Mouse (Mus musculus): ENCODE measurements at regions not wholly inside any gene's neighbourhood (a gene's known extent, or its start where the extent isn't known, plus 50 kb on each side); places are given as distances from the start of the nearest gene placed in this dataset.

- ATAC-seq, result no peak
These were observed 118.7 kb upstream of the Zfp217 start for GRCm38 (mm10) chr2:170266407-170267101.

GRCm38 (mm10) chr2:170263594-170263993 is 115.7 kb upstream of the Zfp217 start:
- Histone ChIP-seq H3K27me3 (ENCODE audit: control insufficient read depth, insufficient read depth, low read depth, low read length) (no peaks in the 10 kb centered on the region), H3K4me1 (ENCODE audit: control insufficient read depth, insufficient read depth, low read length) (peaks cover 17% of the 10 kb centered on the region), H3K9me3 (replicated peaks; ENCODE audit: control insufficient read depth, low read length, poor library complexity, severe bottlenecking) (no peaks in the 10 kb centered on the region), H3K9ac (ENCODE audit: low read depth, low read length) (no peak overlapping the region), H3K27ac (ENCODE audit: low read length) (no peak overlapping the region), H3K4me3 (ENCODE audit: low read depth, low read length) (no peak overlapping the region), H3K36me3 (ENCODE audit: control insufficient read depth, insufficient read depth, low read length) (no peaks in the 10 kb centered on the region), H3K4me2 (ENCODE audit: low read length) (no peak overlapping the region)
- WGBS, result 55% methylated on average over 4 of the region's 4 CpGs
- no peak for ATAC-seq

More at GRCm38 (mm10) chr2:170266407-170267101, 118.7 kb upstream of the Zfp217 start:
- no peaks in the 10 kb centered on the region for H3K9me3 ChIP-seq (replicated peaks; ENCODE audit: control insufficient read depth, low read length, poor library complexity, severe bottlenecking)
- peak overlapping the region; percentile 35 for H3K4me3 ChIP-seq (ENCODE audit: low read depth, low read length)
- no peaks in the 10 kb centered on the region for H3K27me3 ChIP-seq (ENCODE audit: control insufficient read depth, insufficient read depth, low read depth, low read length)
- no peaks in the 10 kb centered on the region for H3K36me3 ChIP-seq (ENCODE audit: control insufficient read depth, insufficient read depth, low read length)
- 8% methylated on average over 16 of the region's 16 CpGs for WGBS
- 0 out of 2 replicates have a peak overlapping the region, but pooled peaks have one; percentile 41 for H3K27ac ChIP-seq (ENCODE audit: low read length)
- peak overlapping the region; percentile 32; the same call in 1 of the 2 replicates for H3K9ac ChIP-seq (ENCODE audit: low read depth, low read length)
- peak overlapping the region; percentile 61 for H3K4me2 ChIP-seq (ENCODE audit: low read length)
- H3K4me1 ChIP-seq (ENCODE audit: control insufficient read depth, insufficient read depth, low read length), result peaks cover 17% of the 10 kb centered on the region

- H3K4me2 ChIP-seq (ENCODE audit: low read length), result no peak overlapping the region
- no peak for ATAC-seq
- WGBS, result 91% methylated on average over 2 of the region's 2 CpGs
These were observed 113.3 kb upstream of the Zfp217 start for GRCm38 (mm10) chr2:170261191-170261590.

GRCm38 (mm10) chr2:170259662-170260457 is 112.0 kb upstream of the Zfp217 start:
- no peak overlapping the region for H3K4me2 ChIP-seq (ENCODE audit: low read length)
- WGBS, result 96% methylated on average over 10 of the region's 10 CpGs
- H3K4me3 ChIP-seq (ENCODE audit: low read depth, low read length), result no peak overlapping the region
- H3K27ac ChIP-seq (ENCODE audit: low read length), result no peak overlapping the region
- ATAC-seq, result no peak
- no peaks in the 10 kb centered on the region for H3K9me3 ChIP-seq (replicated peaks; ENCODE audit: control insufficient read depth, low read length, poor library complexity, severe bottlenecking)
- H3K27me3 ChIP-seq (ENCODE audit: control insufficient read depth, insufficient read depth, low read depth, low read length), result no peaks in the 10 kb centered on the region
- H3K9ac ChIP-seq (ENCODE audit: low read depth, low read length), result no peak overlapping the region
- no peaks in the 10 kb centered on the region for H3K36me3 ChIP-seq (ENCODE audit: control insufficient read depth, insufficient read depth, low read length)
- no peaks in the 10 kb centered on the region for H3K4me1 ChIP-seq (ENCODE audit: control insufficient read depth, insufficient read depth, low read length)

More at GRCm38 (mm10) chr2:170261191-170261590, 113.3 kb upstream of the Zfp217 start:
- no peak overlapping the region for H3K9ac ChIP-seq (ENCODE audit: low read depth, low read length)
- H3K4me3 ChIP-seq (ENCODE audit: low read depth, low read length), result no peak overlapping the region
- no peak overlapping the region for H3K27ac ChIP-seq (ENCODE audit: low read length)
- no peaks in the 10 kb centered on the region for H3K27me3 ChIP-seq (ENCODE audit: control insufficient read depth, insufficient read depth, low read depth, low read length)
- H3K36me3 ChIP-seq (ENCODE audit: control insufficient read depth, insufficient read depth, low read length), result no peaks in the 10 kb centered on the region
- no peaks in the 10 kb centered on the region for H3K9me3 ChIP-seq (replicated peaks; ENCODE audit: control insufficient read depth, low read length, poor library complexity, severe bottlenecking)
- no peaks in the 10 kb centered on the region for H3K4me1 ChIP-seq (ENCODE audit: control insufficient read depth, insufficient read depth, low read length)

- H3K4me3 ChIP-seq (ENCODE audit: low read depth, low read length), result no peak overlapping the region
- H3K27me3 ChIP-seq (ENCODE audit: control insufficient read depth, insufficient read depth, low read depth, low read length), result no peaks in the 10 kb centered on the region
- H3K36me3 ChIP-seq (ENCODE audit: control insufficient read depth, insufficient read depth, low read length), result no peaks in the 10 kb centered on the region
- ATAC-seq, result no peak
- H3K27ac ChIP-seq (ENCODE audit: low read length), result no peak overlapping the region
- no peak overlapping the region for H3K9ac ChIP-seq (ENCODE audit: low read depth, low read length)
- no peaks in the 10 kb centered on the region for H3K9me3 ChIP-seq (replicated peaks; ENCODE audit: control insufficient read depth, low read length, poor library complexity, severe bottlenecking)
- no peaks in the 10 kb centered on the region for H3K4me1 ChIP-seq (ENCODE audit: control insufficient read depth, insufficient read depth, low read length)
- no peak overlapping the region for H3K4me2 ChIP-seq (ENCODE audit: low read length)
- 67% methylated on average over 13 of the region's 13 CpGs for WGBS
These were observed 110.5 kb upstream of the Zfp217 start for GRCm38 (mm10) chr2:170258367-170258766.

- 86% methylated on average over 5 of the region's 5 CpGs for WGBS
- no peaks in the 10 kb centered on the region for H3K9me3 ChIP-seq (replicated peaks; ENCODE audit: control insufficient read depth, low read length, poor library complexity, severe bottlenecking)
- H3K4me1 ChIP-seq (ENCODE audit: control insufficient read depth, insufficient read depth, low read length), result no peaks in the 10 kb centered on the region
- H3K4me3 ChIP-seq (ENCODE audit: low read depth, low read length), result no peak overlapping the region
- H3K36me3 ChIP-seq (ENCODE audit: control insufficient read depth, insufficient read depth, low read length), result no peaks in the 10 kb centered on the region
- ATAC-seq, result no peak
- no peak overlapping the region for H3K9ac ChIP-seq (ENCODE audit: low read depth, low read length)
- no peak overlapping the region for H3K4me2 ChIP-seq (ENCODE audit: low read length)
- no peaks in the 10 kb centered on the region for H3K27me3 ChIP-seq (ENCODE audit: control insufficient read depth, insufficient read depth, low read depth, low read length)
- H3K27ac ChIP-seq (ENCODE audit: low read length), result no peak overlapping the region
These were observed 109.8 kb upstream of the Zfp217 start for GRCm38 (mm10) chr2:170257671-170258235.

- 96% methylated on average over 5 of the region's 5 CpGs for WGBS
- Histone ChIP-seq H3K27me3 (ENCODE audit: control insufficient read depth, insufficient read depth, low read depth, low read length) (no peaks in the 10 kb centered on the region), H3K4me1 (ENCODE audit: control insufficient read depth, insufficient read depth, low read length) (no peaks in the 10 kb centered on the region), H3K36me3 (ENCODE audit: control insufficient read depth, insufficient read depth, low read length) (no peaks in the 10 kb centered on the region), H3K9ac (ENCODE audit: low read depth, low read length) (no peak overlapping the region), H3K4me2 (ENCODE audit: low read length) (no peak overlapping the region), H3K27ac (ENCODE audit: low read length) (no peak overlapping the region), H3K9me3 (replicated peaks; ENCODE audit: control insufficient read depth, low read length, poor library complexity, severe bottlenecking) (no peaks in the 10 kb centered on the region), H3K4me3 (ENCODE audit: low read depth, low read length) (no peak overlapping the region)
- ATAC-seq, result no peak
These were observed 108.1 kb upstream of the Zfp217 start for GRCm38 (mm10) chr2:170255997-170256396.

- Histone ChIP-seq H3K36me3 (ENCODE audit: control insufficient read depth, insufficient read depth, low read length) (no peaks in the 10 kb centered on the region), H3K9ac (ENCODE audit: low read depth, low read length) (no peak overlapping the region), H3K4me1 (ENCODE audit: control insufficient read depth, insufficient read depth, low read length) (no peaks in the 10 kb centered on the region), H3K4me3 (ENCODE audit: low read depth, low read length) (no peak overlapping the region), H3K27ac (ENCODE audit: low read length) (no peak overlapping the region), H3K27me3 (ENCODE audit: control insufficient read depth, insufficient read depth, low read depth, low read length) (no peaks in the 10 kb centered on the region), H3K4me2 (ENCODE audit: low read length) (no peak overlapping the region), H3K9me3 (replicated peaks; ENCODE audit: control insufficient read depth, low read length, poor library complexity, severe bottlenecking) (no peaks in the 10 kb centered on the region)
- no peak for ATAC-seq
- 98% methylated on average over 2 of the region's 2 CpGs for WGBS
These were observed 107.6 kb upstream of the Zfp217 start for GRCm38 (mm10) chr2:170255533-170255932.

Measured in midbrain, embryonic 16.5 days (tissue).